Mouse (Mus musculus): Measurements from ENCODE around the gene Sugp1.
"Not testable (repeated sequence)": the region's sequence is repeated elsewhere in the genome, so short reads cannot be mapped to it uniquely, and the experiment has no call there.

The Sugp1 gene

DNA sequence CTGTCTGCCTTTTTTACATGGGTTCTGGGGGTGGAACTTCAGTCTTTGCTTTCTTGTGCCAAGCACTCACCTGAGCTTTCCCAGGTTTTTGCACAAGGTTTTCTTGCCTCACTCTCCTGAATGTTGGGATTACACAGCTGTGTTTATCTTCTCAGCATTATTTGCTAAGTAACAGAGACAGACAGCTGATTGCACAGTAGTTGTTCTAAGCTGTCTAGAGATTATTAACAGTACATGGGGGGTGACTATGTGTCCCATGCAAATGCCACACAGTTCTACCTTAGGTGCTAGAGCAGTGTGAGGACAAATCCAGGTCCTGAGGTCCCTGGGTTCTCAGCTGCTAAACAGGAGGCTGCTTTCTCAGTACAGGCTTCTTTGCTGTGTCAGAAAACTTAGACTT is 7.0 kb downstream of the Sugp1 start:
- DNase-seq, result no peak

DNA sequence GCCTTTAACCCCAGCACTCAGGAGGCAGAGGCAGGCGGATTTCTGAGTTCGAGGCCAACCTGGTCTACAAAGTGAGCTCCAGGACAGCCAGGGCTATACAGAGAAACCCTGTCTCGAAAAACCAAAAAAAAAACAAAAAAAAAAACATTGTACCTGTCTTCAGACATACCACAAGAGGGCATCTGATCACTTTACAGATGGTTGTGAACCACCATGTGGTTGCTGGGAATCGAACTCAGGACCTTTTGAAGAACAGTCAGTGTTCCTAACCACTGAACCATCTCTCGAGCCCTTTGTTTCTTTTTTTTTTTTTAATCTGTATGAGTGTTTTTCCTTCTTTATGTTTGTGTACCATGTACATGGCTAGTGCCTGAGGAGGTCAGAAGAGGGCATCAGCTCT is 7.8 kb downstream of the Sugp1 start:
- DNase-seq, result not testable (repeated sequence)

DNA sequence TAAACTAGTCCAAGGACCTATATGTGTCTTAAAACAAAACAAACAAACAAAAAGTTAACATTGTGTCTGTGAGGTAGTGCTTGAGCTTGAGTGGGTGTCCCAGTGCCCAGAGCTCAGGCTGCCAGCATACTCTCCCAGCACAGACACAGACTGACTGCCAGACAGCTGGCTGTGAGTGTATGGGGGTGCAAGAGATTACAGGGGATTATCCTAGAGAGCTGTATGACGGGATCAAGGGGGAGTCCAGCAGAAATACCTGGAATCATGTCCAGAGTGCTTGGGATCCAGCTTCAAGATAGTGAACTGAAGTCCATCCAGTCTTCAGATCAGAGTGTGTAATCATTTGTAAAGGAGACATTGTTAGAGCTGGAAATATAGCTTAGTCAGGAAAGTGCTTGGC is 15.1 kb downstream of the Sugp1 start:
- no peak for DNase-seq

DNA sequence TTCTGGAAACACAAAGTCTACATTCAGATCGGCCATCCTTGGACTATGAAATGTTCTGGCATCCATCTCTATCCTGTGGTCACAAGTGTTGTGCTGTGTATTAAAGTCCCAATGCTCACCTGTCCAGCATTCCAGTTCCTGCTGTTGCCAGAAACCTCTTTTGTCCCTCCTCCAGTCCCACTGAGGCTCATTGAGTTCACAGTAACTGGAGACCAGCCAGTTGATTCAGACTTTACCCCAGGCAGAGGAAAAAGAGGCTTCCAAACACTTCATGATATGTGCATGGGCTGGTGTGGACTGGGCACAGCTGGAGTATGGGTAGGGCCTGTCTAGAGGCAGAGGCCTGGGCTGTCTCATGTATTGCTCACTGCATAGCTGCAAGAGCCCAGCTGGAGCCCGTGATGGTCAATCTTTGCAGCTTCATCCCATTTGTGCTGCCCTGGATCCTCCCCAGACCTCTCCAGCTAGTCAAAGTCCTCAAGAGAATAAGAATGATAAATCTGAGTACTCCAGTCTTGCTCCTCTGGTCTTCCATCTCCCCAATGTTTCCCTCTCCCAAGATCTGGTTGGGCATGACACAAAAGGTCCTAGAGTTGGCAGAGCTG is 29.3 kb downstream of the Sugp1 start:
- no peak for DNase-seq

DNA sequence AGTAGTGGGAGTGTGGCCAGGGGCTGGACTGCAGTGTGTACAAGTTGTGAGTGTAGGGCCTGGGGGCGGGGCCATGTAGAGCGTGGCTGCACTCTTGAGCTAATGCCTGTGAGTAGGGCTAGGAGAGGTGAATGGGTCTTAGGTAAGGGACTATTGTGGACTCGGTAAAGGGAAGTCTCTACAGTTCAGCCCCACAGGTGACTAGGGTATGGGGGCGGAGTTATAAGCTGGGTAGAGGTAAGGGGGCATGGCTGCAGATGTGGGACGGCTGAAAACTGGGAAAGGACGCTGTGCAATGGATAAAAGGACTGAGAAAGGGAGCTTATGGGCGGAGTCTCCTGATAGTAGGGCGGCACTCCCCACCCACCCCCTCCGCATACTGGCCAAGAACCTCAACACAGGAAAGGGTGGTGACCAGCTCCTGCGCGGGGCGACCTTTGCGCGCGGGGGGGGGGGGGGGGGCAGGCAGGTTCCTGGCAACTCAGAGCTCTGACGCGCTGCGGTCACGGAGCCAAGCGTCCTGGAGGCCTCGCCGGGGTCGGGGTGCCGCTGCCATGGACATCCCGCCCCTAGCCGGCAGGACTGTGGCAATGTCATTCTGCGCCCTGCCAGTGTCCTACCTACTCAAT is 29.9 kb downstream of the Sugp1 start, which contains the start of gene Tm6sf2:
Tm6sf2 (plus strand) TSS at position 484 of the 629 bp plus-strand sequence.
- peak; percentile 60 for DNase-seq

DNA sequence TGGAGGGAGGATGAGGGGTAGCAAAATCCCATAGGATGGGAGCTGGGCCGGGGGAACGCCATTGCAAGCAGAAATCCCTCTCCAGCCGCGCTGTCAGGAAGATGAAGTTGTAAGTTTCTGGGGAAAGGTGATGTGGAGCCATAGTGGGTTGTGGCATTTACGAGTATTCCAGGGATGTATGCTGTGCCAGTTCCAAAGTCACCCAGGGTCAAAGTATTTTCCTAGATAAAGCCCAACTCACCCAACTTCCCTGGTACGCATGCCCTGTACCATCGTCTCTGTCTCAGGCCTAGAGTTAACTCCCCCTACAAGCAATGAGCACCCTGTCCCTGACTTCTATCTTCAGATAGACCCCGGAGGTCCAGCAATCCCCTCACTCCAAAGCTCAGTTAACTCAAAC is 30.5 kb downstream of the Sugp1 start:
- no peak for DNase-seq

DNA sequence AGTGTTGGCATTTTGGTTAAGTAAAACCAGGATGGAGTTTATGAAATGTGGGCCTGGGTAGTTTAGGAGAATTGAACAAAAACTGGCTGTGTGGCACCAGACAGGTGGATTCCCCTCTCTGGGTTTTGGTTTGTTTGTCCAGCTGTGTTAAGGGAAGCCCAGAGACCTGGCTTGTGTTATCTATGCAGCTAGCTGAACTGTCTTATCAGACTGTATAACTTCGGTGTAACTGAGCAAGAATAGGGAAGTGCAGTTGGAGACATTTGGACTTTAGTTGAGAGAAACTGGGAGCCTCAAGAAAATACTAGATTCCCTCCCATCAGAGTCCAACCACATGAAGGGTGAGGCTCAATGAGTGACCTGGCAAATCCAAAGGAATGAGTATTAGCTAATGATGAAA is 31.1 kb downstream of the Sugp1 start:
- DNase-seq, result no peak

DNA sequence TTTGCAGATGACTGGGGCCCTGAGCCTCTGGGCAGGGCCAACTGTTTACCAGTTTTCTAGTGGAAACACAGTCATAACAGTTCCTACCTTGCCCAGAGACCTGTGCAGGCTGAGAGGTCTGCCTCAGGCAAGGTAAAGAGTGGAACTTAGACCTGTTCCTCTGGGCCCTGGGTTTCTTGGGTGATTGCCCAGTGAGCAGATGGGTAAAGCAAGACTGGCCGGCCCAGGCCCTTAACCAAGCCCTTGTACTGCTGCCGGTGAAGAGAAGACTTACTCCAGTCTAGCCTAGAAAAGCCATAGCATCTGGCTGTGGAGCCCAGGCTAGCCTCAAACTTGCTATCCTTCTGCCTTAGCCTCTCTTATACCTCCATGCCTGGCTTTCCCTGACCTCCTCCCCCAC is 39.4 kb downstream of the Sugp1 start:
- no peak for DNase-seq

DNA sequence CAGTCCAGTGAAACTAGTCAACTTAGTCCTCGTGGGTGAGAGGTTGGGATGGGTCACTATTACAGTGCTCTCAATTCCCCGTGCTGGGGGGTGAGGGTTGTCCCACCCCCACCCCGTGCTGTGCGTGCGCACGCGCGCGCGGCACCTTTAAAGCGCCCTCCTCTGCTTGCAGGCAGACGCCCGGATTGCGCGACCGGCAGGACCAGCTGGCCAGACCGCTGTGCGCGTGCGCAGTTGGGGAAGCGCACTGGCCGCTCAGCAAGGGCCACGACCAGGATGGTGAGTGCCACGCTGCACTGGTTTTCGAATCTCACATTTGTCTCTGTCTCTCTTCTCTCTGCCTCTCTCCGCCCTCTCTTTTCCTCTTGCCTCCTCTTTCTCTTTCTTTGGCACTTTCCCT is 40.7 kb downstream of the Sugp1 start, which contains the start of gene Hapln4:
Hapln4 (plus strand) TSS at position 173 of the 400 bp plus-strand sequence.
- peak; percentile 35 for DNase-seq

DNA sequence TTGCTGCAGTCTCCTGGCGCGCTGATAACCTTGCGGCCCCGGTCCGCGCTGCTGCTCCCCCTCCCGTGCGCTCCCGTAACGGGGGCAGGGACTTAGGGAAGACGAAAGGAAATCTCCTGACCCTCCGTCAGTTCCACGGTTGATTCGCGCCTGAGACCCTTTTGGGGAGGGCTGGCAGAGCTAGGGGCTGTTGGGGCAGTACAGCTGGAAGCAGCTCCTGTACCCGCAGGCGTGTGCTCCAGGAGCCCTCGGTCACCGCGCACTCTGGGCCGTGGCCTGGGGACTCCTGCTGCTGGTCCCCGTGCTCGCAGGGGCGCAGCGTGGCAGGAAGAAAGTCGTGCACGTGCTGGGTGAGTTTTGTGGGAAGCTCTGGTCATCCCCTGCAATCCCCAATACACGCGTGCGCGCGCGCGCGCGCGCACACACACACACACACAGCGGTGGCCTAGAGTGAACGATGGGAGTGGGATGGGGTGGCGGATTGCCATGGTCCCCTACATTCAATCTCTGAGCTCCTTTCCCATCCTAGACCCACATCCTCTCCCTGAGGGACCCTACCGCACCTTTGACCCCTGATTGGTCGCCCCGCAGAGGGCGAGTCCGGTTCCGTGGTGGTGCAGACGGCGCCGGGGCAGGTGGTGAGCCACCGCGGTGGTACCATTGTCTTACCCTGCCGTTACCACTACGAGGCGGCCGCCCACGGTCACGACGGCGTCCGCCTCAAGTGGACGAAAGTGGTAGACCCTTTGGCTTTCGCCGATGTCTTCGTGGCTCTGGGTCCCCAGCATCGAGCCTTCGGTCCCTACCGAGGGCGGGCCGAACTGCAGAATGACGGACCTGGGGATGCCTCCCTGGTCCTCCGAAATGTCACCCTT is 41.8 kb downstream of the Sugp1 start:
- DNase-seq, result no peak

DNA sequence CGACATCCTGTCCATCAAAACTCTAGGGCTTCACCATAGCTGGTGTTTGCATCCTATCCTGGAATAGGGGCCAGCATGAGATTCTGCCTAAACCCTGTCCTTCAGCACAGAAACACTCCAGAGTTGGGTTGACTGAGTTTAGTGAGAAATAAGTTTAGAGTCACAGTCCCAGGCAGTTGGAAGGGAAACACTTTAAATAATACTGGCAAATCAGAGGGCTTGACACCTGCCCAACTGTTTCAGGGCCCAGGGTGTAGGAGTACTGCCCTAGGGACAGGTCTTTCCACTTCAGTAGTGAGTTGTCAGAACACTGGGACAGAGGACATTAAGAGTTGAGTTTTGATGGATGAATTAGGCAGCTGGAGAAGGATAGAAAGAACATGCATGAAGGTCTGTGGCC is 43.5 kb downstream of the Sugp1 start:
- no peak for DNase-seq

DNA sequence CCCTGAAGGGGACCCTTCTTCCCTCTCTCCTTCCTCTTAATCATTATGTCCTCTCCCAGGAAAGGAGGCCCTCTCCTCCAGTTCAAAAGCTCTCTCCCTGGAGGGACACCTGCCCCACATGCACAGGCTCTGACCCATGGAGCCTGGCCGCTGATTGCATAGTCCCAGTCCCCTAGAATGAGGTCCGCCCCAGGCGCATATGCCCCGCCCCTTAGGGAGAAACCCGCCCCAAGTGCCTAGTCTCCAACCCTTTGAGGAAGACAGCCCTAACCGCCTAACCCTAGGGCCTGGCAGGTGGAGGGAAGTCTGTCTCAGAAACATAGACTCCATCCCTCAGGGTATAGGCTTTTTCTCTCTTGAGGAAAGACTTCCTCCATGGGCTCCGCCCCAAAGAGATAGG is 44.6 kb downstream of the Sugp1 start:
- DNase-seq, result no peak

DNA sequence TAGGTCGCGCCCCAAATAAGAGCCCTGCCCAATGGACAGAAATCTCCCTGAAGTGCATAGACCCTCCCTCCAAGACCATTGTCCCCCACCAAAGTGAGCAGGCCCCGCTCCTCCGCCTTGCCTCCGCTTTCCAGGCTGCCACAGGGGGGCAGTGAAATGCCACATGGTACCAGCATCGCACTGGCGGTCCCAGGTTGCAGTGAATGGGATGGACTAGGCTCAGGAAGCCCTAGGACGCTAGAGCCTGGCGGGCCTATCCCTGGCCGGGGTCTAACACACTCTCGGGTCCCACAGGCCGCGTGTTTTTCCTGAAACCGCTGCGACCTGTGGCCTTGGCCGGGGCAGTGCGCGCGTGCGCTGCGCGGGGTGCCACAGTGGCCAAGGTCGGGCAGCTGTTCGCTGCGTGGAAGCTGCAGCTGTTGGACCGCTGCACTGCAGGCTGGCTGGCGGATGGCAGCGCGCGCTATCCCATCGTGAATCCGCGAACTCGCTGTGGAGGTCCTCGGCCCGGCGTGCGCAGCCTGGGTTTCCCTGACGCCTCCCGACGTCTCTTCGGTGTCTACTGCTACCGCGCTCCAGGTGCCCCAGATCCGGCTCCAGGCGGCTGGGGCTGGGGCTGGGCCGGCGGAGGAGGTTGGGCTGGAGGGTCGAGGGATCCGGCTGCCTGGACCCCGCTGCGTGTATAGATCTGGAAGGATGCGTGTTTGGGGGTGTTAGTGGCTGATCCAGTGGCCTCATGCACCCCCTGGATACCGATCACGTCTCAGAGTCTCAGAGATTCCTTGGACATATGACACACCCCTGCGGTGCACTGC is 45.4 kb downstream of the Sugp1 start:
- peak; percentile 32 for DNase-seq

DNA sequence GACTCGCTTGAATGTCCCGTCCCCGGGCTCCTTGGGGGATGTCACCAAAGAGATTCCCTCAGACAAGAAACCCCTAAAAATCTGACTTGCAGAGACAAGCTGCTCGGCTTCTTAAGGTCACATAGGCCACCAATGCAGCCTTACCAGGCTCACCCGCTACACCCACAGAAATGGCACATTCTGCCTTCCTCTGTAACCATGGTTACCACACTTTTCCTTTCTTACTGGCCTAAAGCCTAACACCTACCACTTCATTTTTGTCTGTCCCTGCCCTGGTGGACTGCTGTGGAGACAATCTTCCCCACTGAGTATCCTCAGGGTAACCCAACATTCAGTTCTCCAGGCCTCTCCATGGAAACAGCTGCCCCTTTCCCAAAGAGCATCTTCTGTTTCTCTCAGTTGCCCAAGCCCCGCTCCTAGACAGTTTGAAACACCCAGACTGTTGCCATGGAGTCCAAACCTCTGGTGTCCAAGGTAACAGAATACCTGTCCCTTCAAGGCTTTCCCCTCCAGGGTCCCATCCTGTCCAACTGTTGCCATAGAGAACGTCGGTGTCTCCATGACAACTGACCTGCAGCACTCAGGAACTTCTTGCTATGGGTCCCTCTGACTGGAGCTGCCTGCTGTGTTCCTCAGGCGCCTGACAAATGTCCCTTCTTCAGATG is 46.8 kb downstream of the Sugp1 start:
- DNase-seq, result no peak

DNA sequence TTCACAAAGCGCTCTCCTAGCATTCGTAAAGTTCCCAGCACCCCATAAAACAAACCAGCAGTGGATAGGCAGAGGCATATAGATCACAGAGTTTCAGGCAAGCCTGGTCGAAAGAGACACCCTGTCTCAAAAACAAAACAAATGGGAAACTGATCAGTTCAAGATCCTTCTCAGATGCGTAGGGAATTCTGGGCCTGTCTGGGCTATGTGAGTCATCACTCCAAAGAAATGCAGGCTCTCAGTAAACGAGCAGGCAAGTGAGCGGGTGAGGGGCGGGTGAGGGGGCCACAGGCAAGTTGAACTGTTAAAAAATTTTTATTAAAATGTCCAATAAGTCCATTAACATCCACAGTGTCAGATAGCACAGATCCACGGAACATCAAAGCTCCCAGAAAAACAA is 50.2 kb downstream of the Sugp1 start:
- no peak for DNase-seq

DNA sequence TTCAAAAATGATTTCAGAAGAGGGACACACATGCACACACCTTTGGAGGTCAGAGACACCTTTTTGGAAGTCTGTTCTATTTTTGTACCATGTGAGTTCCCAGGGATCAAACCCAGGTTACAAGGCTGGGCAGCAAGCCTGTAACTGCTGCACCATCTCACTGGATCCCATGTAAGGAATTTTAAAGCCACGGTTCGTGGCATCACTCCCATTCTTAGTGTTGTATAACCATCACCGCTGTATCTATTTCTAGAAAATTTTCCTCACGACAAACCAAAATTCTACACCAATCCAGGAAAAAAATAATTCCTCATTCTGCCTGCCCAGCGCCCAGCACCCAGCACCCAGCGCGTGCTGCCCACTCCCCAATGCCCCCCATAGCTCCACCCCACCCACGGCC is 56.7 kb downstream of the Sugp1 start:
- DNase-seq, result no peak

DNA sequence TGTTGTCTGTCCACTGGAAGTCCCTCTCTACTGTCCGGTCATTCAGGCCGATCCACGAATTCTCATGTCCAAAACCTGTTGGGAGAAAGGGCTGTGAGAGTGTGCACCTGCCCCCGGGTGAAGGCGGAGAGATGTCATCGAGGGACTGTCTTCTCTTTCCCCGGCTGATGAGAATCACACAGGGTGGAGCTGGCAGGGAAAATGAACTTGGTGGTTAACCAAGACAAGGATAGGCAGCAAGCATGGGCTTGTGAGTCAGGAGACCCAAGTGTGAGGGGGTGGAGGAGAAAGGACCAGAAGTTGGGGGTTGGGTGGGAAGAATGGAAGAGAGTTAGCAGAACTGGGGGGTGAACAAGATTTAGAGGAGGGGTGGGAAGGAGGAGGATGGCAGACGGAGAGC is 57.6 kb downstream of the Sugp1 start:
- no peak for DNase-seq

DNA sequence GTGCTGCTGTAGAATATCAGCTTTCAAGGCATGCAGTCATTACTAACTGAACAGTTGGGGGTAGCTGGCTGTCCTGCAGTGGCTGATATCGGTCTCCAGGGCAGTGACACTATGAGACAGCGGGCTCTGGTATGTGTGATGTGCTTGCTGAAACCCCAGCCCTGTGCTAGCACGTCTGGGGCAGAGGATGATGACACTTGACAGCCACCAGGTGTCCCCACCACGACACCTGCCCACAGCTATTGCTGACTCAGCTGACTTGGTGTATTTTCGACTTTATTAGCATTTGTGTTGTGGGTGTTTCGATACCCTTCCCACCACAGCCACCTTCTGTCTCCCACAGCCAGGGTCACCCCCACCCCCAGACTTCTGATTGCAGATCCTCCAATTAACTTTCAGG is 61.9 kb downstream of the Sugp1 start:
- peak; percentile 34 for DNase-seq

DNA sequence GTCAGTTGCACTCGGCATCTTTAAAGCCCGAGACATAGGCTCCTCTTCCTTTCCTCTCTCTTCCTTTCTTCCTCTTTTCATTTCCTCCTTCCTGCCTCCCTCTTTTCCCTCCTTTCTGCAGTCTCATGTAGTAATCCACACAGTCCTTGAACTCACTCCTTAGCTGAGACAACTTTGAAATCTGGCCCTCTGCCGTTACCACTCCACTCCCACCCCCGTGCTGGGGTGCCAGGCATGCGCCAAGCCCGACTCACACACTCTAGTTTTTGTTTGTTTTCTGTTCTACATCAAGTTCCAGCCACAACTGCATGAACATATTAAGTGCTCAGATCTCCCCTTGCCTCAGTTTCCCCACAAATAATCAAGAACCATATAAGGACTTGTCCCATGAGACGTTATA is 62.3 kb downstream of the Sugp1 start:
- DNase-seq, result no peak

DNA sequence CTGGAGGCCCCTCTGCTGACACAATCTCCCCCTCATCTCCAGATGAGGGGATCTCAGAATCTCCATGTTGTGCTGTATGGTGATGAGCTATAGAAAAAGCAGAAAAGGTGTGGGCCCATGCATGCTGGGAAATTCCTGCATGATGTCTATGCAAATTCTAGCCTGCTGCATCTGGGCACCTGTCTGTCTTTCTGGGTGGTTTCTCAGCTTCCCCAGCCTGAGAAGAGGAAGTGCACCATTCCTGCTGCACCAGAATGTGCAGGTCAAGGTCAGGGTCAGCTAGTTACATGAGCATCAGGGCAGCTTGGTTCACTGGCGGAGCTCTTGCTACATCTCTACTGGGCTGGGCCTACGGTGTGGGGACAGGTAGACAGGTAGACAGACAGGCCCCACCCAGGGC is 67.8 kb downstream of the Sugp1 start:
- DNase-seq, result no peak

DNA sequence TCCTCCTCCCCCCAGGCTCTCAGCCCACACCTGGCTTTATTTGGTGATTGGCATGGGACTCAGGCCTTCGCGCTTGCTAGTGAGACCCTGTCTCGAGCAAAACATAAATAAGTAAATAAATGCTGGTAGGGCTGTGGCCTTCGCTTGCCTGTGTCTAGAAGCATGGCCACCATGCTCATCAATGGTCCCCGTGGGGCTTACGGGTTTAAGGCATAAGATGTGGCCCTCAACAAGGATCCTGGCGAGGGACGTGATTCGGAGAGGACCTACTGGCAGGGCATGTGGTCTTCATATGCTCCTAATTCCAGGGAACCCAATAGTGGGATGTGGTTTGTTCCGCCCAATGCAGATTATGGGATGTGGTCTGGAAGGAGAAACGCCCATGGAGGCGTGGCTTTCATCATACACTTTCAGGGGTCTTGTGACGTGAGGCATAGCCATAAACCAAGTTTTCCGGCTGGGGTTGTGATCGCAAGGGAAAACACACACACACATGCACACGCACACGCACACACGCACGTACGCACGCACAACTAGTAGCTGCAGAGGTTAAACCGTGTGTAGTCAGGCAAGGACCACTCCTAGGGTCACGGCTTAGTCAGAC is 68.7 kb downstream of the Sugp1 start:
- no peak for DNase-seq

DNA sequence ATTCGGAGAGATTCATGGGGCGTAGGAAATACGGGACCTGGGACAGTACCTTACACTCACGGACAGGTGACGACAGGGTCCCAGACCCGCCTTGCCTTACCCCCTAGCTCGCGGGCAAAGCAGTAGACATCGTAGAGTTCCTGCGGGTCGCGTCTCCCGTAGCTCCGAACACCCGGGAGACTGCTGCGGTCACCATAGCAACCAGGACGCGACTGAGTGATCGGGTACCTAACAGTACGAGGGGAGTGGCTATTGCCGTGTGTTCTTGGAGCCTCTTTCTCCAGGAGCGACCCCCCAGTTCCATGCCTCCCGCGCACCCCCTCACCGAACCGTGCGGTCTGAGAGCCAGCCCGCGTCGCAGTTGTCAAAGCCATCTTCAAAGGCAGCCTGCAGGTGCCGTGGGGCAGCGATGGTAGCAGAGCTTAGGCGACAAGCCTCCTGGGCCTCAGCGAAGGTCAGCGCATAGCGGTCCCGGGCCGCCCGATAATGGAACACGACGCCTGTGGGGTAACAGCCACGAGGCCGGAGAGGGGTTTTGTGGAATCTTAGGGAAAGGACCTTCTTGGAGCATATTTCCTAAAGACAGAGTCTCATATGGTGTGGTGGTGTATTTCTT is 69.9 kb downstream of the Sugp1 start:
- no peak for DNase-seq

Data from lung, postnatal 36 days (tissue).